Mouse (Mus musculus) small intestine, adult 2 months (tissue): ENCODE results near the gene Dap3. TPM values are rescaled to one million over a fixed set of nuclear protein-coding genes. Genes with fewer than 3 reads are reported as not detected.

Source experiments
- H3K27ac ChIP-seq: fragments of 200-500 bp; 2 replicates; pipeline ENCODE4 v1.5.1; 2012; ENCODE audit warnings: low read depth, low read length, control low read depth, inconsistent platforms; ENCODE audit not compliant: insufficient read depth
- H3K27me3 ChIP-seq: fragments of 200-500 bp; 2 replicates; pipeline ENCODE4 v1.6.1; 2012; ENCODE audit warnings: mild to moderate bottlenecking, moderate library complexity, low read length, inconsistent platforms; ENCODE audit not compliant: control insufficient read depth, insufficient read depth
- H3K36me3 ChIP-seq: fragments of 200-500 bp; 2 replicates; pipeline ENCODE4 v1.6.1; 2012; ENCODE audit warnings: mild to moderate bottlenecking, low read length, control low read depth, inconsistent platforms; ENCODE audit not compliant: control insufficient read depth, insufficient read depth
- H3K4me1 ChIP-seq: fragments of 200-500 bp; 2 replicates; pipeline ENCODE4 v1.6.1; 2012; ENCODE audit warnings: low read length, inconsistent platforms, mixed read lengths; ENCODE audit not compliant: control insufficient read depth, insufficient read depth, insufficient read length
- H3K4me3 ChIP-seq: fragments of 200-500 bp; 2 replicates; pipeline ENCODE4 v1.5.1; 2012; ENCODE audit warnings: low read depth, mild to moderate bottlenecking, control low read depth, inconsistent platforms, low read length, moderate library complexity
- CTCF ChIP-seq: fragments of 200-500 bp; IDR thresholded peaks from 2 replicates; pipeline ENCODE4 v1.5.1; 2012; ENCODE audit warnings: low read depth, mild to moderate bottlenecking, control low read depth, inconsistent platforms, low read length, moderate library complexity, mixed read lengths; ENCODE audit not compliant: insufficient replicate concordance, insufficient read length; ENCODE audit errors: extremely low read depth
- POLR2A ChIP-seq: fragments of 200-500 bp; IDR thresholded peaks from 2 replicates; pipeline ENCODE4 v1.6.1; 2012; ENCODE audit warnings: low read depth, mild to moderate bottlenecking, control low read depth, inconsistent platforms, low read length, moderate library complexity
- WGBS: fragments of 180-500 bp; shearing (Covaris S2); methylation state at CpG from one replicate; pipeline ENCODE4 v1.1.7; 2018; 5-methylcytosine and 5-hydroxymethylcytosine counted together
- polyA plus RNA-seq: library from polyadenylated mRNA; depleted of rRNA; stranded (reverse); fragments of >200 nt; gene quantifications from 2 replicates; pipeline ENCODE4 v1.2.3, GENCODE M21; 2012

The Dap3 gene
- polyA plus RNA-seq, 1 experiment: 26.8 TPM

DNA sequence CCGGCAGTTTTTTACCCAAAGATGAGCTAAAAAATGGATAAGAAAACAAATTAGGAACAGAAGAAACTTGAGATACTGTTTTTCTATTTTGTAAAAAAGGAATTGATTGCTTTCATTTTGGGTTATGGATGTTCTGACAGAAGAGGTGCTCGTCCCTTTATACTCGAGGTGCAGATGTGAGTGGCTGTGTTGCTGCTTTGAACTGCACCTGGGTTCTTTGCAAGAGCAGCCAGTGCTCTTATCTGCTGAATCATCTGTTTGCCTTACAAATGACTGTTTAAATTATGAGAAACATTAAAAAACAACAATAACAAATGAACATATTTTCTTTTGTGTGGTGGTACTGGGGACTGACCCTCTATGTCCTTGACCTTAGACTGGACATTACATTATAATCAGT lies 21.5 kb downstream of the Dap3 start:
- no peak overlapping the region for H3K4me3 ChIP-seq
- H3K4me1 ChIP-seq: no peaks in the 10 kb centered on the region
- H3K36me3 ChIP-seq: peaks cover 54% of the 10 kb centered on the region
- H3K27me3 ChIP-seq: no peaks in the 10 kb centered on the region
- 84% methylated on average over 3 of the region's 3 CpGs for WGBS
- no peak for TF ChIP-seq CTCF
- no peak for TF ChIP-seq POLR2A
- no peak overlapping the region for H3K27ac ChIP-seq

DNA sequence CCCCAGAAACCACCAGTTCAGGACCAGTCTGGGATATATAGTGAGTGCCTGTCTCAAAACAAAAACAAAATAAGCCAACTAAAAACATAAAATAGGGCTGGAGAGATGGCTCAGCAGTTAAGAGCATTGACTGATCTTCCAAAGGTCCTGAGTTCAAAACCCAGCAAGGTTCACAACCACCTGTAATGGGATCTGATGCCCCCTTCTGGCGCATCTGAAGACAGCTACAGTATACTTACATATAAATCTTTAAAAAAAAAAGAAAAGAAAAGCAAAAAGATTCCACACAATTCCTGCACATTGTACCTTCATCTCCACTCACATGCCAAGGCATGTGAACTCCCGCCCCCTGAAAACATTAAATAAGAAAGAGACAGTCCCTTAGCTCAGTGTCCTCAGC lies 25.3 kb downstream of the Dap3 start:
- Histone ChIP-seq H3K4me3 (no peak overlapping the region), H3K4me1 (no peaks in the 10 kb centered on the region), H3K27ac (no peak overlapping the region), H3K27me3 (no peaks in the 10 kb centered on the region), H3K36me3 (peaks cover 68% of the 10 kb centered on the region)
- TF ChIP-seq POLR2A (no peak), CTCF (no peak)
- WGBS: 96% methylated on average over 2 of the region's 2 CpGs

DNA sequence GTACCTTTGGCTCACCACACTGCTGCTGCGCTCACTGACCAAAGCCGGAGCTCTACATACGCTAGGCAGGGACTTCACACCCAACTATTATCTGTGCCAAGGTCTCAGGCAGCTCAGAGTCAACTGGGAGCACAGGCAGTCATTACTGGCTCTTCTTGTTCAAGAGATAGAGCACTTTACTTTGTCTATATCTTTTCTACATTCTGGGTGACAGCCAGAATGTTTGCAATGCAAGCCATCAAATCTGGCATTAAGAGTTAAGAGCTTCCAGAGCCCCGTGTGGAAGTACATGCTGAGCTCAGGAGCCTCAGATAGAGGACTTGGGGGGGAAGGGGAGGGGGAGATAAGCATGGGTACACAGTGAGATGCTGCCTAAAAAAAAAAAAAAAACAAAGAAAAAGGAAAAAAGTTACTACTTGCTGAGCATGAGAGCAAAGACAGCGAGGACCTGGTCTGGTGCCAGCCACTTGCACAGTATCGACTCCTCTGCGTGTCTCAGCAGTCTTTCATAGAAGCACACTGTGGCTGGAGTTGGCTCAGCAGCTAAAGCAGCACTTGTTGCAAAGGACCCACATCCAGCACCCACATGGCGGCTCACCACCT lies 26.9 kb downstream of the Dap3 start:
- Histone ChIP-seq H3K4me1 (no peaks in the 10 kb centered on the region), H3K36me3 (peaks cover 61% of the 10 kb centered on the region), H3K4me3 (no peak overlapping the region), H3K27ac (no peak overlapping the region), H3K27me3 (no peaks in the 10 kb centered on the region)
- WGBS: 88% methylated on average over 8 of the region's 8 CpGs
- TF ChIP-seq CTCF (no peak), POLR2A (no peak)

DNA sequence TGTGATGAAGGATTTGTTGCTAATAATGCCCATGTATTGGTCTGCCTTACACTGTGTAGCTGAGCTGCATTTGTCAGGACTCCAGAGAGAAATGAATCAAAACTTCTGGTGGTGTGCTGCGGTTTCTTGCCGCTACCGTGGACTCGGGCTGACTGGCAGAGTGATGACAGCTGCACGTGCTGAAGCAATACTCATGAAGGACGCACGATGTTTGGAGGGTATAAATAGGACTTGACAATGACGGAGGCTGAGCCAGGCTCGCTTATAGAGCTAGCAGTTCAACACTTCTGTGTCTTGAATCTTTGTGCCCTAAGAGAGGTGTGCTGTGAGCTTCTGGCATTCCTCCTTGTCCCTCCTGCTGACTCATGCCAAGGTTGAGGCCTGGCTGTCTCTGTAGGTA lies 29.6 kb downstream of the Dap3 start:
- Histone ChIP-seq H3K36me3 (peaks cover 38% of the 10 kb centered on the region), H3K27me3 (no peaks in the 10 kb centered on the region), H3K27ac (no peak overlapping the region), H3K4me3 (no peak overlapping the region), H3K4me1 (no peaks in the 10 kb centered on the region)
- TF ChIP-seq POLR2A (no peak), CTCF (no peak)
- 97% methylated on average over 9 of the region's 9 CpGs for WGBS

DNA sequence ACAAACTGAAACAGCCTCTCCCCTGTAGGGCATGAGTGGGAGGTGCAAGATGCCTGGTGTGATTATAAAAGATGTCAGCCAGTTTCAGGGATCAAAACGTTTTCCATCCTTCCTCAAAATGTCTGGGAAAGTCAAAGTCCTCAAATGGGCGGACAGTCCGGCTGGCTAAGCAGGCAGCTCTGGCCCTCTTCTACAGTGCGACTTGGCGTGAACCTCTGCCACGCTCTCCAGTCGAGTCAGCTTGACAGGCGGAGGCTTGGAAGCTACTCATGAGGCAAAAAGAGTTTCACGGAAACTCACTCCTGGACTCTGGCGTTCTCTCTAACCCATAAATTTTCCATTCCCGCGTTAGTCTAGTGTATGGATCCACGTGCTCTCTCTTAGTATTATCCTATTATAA lies 32.0 kb downstream of the Dap3 start:
- peaks cover 25% of the 10 kb centered on the region for H3K36me3 ChIP-seq
- TF ChIP-seq CTCF (no peak), POLR2A (no peak)
- no peak overlapping the region for H3K4me3 ChIP-seq
- 61% methylated on average over 13 of the region's 13 CpGs for WGBS
- H3K27ac ChIP-seq: no peak overlapping the region
- no peaks in the 10 kb centered on the region for H3K4me1 ChIP-seq
- H3K27me3 ChIP-seq: no peaks in the 10 kb centered on the region

DNA sequence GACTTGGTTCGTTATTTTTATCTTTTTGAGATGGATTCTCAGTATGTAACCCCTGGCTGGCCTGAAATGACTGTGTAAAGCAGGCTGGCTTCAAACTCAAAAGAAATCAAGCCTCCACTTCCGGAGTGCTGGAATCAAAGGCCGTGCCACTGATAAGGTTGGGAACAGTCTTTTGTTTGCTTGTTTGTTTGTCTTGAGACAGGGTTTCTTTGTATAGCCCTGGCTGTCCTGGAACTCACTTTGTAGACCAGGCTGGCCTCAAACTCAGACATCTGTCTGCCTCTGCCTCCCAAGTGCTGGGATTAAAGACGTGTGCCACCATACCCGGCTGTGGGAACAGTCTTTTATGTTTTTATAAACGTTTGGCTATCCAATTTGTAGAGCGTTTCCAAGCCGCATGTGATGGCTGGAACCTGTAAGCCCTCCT lies 36.6 kb downstream of the Dap3 start:
- Histone ChIP-seq H3K27ac (peak overlapping the region; percentile 90), H3K4me1 (no peaks in the 10 kb centered on the region; the same call in 1 of the 2 replicates), H3K4me3 (peak overlapping the region; percentile 72), H3K27me3 (no peaks in the 10 kb centered on the region), H3K36me3 (peaks cover 13% of the 10 kb centered on the region)
- TF ChIP-seq CTCF: no peak
- no peak for TF ChIP-seq POLR2A
- 17% methylated on average over 8 of the region's 8 CpGs for WGBS

DNA sequence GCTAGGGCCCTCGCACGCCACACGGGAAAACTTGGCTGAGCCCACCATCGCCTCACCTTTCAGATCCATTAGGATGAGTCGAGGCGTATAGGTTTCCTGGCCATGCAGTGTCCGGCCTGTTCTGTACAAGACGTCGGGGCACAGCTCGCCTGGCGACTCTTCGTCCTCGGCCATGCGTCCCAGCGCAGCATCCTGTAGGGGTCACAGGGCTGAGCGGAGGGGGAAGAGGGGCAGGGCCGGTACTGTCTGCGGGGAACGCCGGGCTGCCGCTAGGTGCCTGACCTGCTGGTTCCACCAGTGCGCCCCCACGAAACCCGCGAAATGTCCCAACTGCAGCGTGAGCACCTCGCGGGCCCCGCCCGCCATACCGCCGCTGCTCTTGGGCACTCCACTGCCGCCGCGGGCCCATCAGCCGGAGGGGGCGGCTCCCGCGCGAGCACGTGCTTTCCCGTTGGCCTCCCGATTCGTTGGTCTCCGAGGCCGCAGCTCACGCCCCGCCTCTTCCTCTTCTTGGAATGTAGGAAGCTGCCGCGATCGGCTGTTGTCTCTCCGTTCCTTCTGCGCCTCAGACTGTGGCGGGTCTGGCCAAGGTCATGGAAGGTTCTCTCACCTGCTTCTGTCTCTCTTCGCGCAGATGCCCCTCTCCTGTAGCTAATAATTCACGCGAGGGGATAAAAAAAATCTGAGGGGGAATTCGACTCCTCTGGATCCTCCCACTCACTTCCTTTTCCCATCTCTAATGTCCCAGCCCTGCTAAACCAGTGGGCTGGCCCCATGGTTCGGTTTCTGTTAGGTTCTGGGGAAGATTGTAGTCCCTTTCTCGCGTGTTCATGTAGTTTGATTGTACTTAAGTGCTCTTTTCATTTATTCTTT lies 37.2 kb downstream of the Dap3 start, which contains the start of gene Msto1:
Msto1 (minus strand) TSS at position 489 of the 873 bp plus-strand sequence.
- peak within 1 kb of the TSS; percentile 72 for H3K4me3 ChIP-seq
- H3K27me3 ChIP-seq: no peaks in the 10 kb centered on the region
- TF ChIP-seq POLR2A: peak; percentile 96
- TF ChIP-seq CTCF: no peak
- H3K36me3 ChIP-seq: peaks cover 17% of the 10 kb centered on the region
- H3K27ac ChIP-seq: peak within 1 kb of the TSS; percentile 90
- under 1% methylated on average over 62 of the region's 62 CpGs for WGBS
- H3K4me1 ChIP-seq: no peaks in the 10 kb centered on the region; the same call in 1 of the 2 replicates
